Mouse (Mus musculus) ES-Bruce4 (cell line): ENCODE results near the gene Pde7b.

Experiments used
- CTCF ChIP-seq: IDR thresholded peaks from one replicate; pipeline ENCODE4 v1.8.1; 2011; ENCODE audit warnings: low read depth, low read length
- EP300 ChIP-seq: IDR thresholded peaks from 2 replicates; pipeline ENCODE4 v1.6.1; 2011; ENCODE audit warnings: low read depth, low read length; ENCODE audit not compliant: insufficient read depth
- POLR2A ChIP-seq: IDR thresholded peaks from one replicate; pipeline ENCODE4 v1.8.1; 2011; ENCODE audit warnings: low read length; ENCODE audit not compliant: insufficient read depth

GRCm38 (mm10) chr10:20748938-20749337 is 24.1 kb upstream of the Pde7b start:
- no peak for TF ChIP-seq POLR2A
- TF ChIP-seq CTCF: no peak
- no peak for TF ChIP-seq EP300
